Mouse (Mus musculus) thymus, adult 2 months (tissue): ENCODE results near the gene Ambp. TPM values are rescaled to one million over a fixed set of nuclear protein-coding genes. Genes with fewer than 3 reads are reported as not detected.

Experiments used
- DNase-seq: peaks from one replicate; pipeline ENCODE4 v3.0.0; 2021
- H3K27ac ChIP-seq: fragments of 200-500 bp; 2 replicates; pipeline ENCODE4 v1.5.1; 2012; ENCODE audit warnings: low read length, control low read depth; ENCODE audit not compliant: control insufficient read depth, insufficient read depth
- H3K27me3 ChIP-seq: fragments of 200-500 bp; 2 replicates; pipeline ENCODE4 v1.6.1; 2012; ENCODE audit warnings: mild to moderate bottlenecking, low read length, moderate library complexity, mixed read lengths; ENCODE audit not compliant: control insufficient read depth, insufficient read depth
- H3K36me3 ChIP-seq: fragments of 200-500 bp; 2 replicates; pipeline ENCODE4 v1.6.1; 2012; ENCODE audit warnings: mild to moderate bottlenecking, low read length, moderate library complexity; ENCODE audit not compliant: control insufficient read depth, insufficient read depth
- H3K4me1 ChIP-seq: fragments of 200-500 bp; replicated peaks from 2 replicates; pipeline ENCODE4 v1.6.1; 2012; ENCODE audit warnings: low read length; ENCODE audit not compliant: control insufficient read depth, insufficient read depth
- H3K4me3 ChIP-seq: fragments of 200-500 bp; 2 replicates; pipeline ENCODE4 v1.5.1; 2012; ENCODE audit warnings: mild to moderate bottlenecking, low read length, control low read depth, moderate library complexity; ENCODE audit not compliant: control insufficient read depth, insufficient read depth
- CTCF ChIP-seq: fragments of 200-500 bp; IDR thresholded peaks from 2 replicates; pipeline ENCODE4 v1.5.1; 2012; ENCODE audit warnings: mild to moderate bottlenecking, control low read depth, low read length, moderate library complexity, borderline replicate concordance; ENCODE audit not compliant: control insufficient read depth, poor library complexity, insufficient read depth; ENCODE audit errors: extremely low read depth
- POLR2A ChIP-seq: fragments of 200-500 bp; IDR thresholded peaks from 2 replicates; pipeline ENCODE4 v1.6.1; 2012; ENCODE audit warnings: mild to moderate bottlenecking, low read length, control low read depth, moderate library complexity; ENCODE audit not compliant: control insufficient read depth, poor library complexity, insufficient read depth; ENCODE audit errors: extremely low read depth
- WGBS: fragments of 180-500 bp; shearing (Covaris S2); methylation state at CpG from one replicate; pipeline ENCODE4 v1.1.7; 2018; 5-methylcytosine and 5-hydroxymethylcytosine counted together
- polyA plus RNA-seq: library from polyadenylated mRNA; depleted of rRNA; stranded (reverse); fragments of >200 nt; gene quantifications from 2 replicates; pipeline ENCODE4 v1.2.3, GENCODE M21; 2012; rRNA removed

Ambp gene
- polyA plus RNA-seq, 1 experiment, result 0.27 TPM

GRCm38 (mm10) chr4:63100478-63100877, 54.1 kb downstream of the Ambp start:
- Histone ChIP-seq H3K4me3 (no peak overlapping the region), H3K4me1 (no peaks in the 10 kb centered on the region), H3K36me3 (no peaks in the 10 kb centered on the region), H3K27ac (no peak overlapping the region), H3K27me3 (no peaks in the 10 kb centered on the region)
- DNase-seq, result no peak
- TF ChIP-seq POLR2A, result no peak
- no peak for TF ChIP-seq CTCF
- WGBS, result 95% methylated on average over 11 of the region's 11 CpGs

GRCm38 (mm10) chr4:63097603-63098002, 57.0 kb downstream of the Ambp start:
- no peak for DNase-seq
- 83% methylated on average over 1 of the region's 1 CpGs for WGBS

More at GRCm38 (mm10) chr4:63097603-63098002, 57.0 kb downstream of the Ambp start:
- H3K27ac ChIP-seq, result no peak overlapping the region
- TF ChIP-seq POLR2A (no peak), CTCF (no peak)
- no peak overlapping the region for H3K4me3 ChIP-seq
- no peaks in the 10 kb centered on the region for H3K36me3 ChIP-seq
- H3K4me1 ChIP-seq, result no peaks in the 10 kb centered on the region
- no peaks in the 10 kb centered on the region for H3K27me3 ChIP-seq

Other genes starting within 250 kb of the Ambp start
- gene Zfp618, start 189.2 kb downstream of the Ambp start, polyA plus RNA-seq, result 1.1 and 1.9 TPM in 2 replicates
- 0.92 and 1.00 TPM in 2 replicates for gene Kif12, start 17.3 kb upstream of the Ambp start, polyA plus RNA-seq
- 14.1 and 15.5 TPM in 2 replicates for gene Col27a1, start 59.2 kb upstream of the Ambp start, polyA plus RNA-seq
- gene Orm1, start 189.8 kb upstream of the Ambp start, polyA plus RNA-seq, result 3.5 and 5.3 TPM in 2 replicates
- 0.18 and 0.28 TPM in 2 replicates for gene Orm3, start 201.4 kb upstream of the Ambp start, polyA plus RNA-seq
- gene Orm2, start 207.7 kb upstream of the Ambp start, polyA plus RNA-seq, result 0.31 and 0.38 TPM in 2 replicates
- 76.6 and 92.4 TPM in 2 replicates for gene Akna, start 248.6 kb upstream of the Ambp start, polyA plus RNA-seq